Mouse (Mus musculus) embryo, embryonic 9.5 days (tissue): ENCODE data around the gene Ero1l.

Source experiments
- DNase-seq: peaks from one replicate; pipeline ENCODE4 v3.0.0-alpha.2; 2017; ENCODE audit errors: extremely low spot score

The Ero1l gene

DNA sequence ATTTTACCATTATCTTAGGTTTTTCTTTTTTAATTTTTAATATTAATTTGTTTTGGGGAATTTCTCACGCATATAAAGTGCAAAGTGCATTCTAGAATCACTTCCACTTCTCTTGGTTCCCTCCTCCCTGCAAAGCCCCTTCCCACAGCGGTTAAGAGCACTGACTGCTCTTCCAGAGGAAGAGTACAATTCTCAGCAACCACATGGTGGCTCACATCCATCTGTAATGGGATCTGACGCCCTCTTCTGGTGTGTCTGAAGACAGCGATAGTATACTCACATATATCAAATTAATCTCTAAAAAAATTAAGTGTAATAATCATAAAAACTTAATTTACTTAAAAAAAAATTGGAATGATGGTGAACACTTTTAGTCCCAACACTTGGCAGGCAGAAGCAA lies 14.2 kb downstream of the Ero1l start:
- no peak for DNase-seq

DNA sequence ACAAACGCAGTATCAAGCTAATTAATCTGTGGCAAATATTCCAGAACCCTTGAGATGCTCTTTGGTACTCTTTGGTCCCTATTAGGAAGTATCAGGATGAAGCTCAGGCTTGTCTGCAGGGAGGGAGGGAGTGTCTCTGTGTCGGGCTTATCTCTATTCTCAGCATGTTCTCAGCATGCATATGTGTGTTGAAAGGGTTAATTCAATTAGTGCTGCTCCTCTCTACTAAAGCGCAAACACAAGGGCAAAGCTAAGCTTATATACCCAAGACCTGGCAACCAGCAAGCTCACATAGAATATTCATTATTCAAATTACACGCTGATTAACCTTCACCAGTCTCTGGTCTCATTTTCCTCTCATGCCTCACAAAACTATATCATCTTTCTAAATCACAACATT lies 14.6 kb downstream of the Ero1l start:
- no peak for DNase-seq

DNA sequence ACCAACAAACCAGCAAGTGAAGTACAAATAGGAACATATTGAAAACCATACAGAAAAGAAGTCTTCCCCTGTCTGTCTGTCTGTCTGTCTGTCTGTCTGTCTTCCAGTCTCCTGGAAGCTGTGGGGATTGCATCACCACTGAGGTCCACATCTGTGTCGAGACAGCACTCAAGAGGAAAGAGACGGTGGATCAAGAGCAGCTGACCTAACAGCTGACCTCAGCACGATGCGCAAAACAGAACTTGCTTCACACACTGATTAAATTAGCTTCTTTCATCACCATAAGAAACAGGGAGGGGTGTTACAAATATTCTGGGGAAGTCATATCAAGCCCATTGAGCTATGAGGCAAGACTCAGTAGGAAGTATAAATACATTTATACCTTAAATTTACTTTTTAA lies 27.0 kb downstream of the Ero1l start:
- DNase-seq = no peak

DNA sequence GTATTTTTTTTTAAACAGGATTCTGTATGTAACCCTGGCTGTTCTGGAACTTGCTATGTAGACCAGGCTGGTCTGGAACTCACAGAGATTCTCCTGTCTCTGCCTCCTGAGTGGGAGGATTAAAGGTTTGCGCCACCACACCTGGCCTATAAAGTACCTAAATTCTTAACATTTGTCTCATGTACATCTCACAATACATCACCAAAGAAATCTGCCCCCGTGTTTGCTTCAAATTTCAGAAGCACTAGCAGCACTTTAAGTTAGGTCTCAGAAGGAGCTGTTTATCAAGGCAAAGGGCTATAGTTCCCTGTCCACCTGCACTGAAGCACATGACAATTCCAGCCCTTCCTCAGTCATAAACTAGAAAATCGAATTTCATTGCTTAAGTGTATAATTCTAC lies 36.5 kb downstream of the Ero1l start:
- DNase-seq = no peak

DNA sequence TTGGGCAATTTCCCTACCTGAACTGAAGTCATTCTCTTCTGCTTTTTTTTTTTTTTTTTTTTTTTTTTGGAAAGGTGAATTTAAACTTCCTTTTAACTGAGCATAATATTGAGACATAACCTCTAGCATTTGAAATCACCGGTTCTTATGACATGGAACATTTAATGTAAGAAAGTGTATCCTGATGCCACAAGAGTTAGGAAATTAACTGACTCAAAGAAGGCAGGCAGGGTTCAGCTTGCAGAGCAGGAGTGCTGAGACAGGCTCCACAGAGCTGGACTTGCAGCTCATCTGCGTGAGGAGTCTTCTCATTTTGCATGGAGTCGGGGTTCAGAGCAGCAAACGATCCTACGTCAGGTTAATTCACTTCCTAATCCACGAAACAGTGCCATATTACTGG lies 42.8 kb downstream of the Ero1l start:
- DNase-seq = no peak

DNA sequence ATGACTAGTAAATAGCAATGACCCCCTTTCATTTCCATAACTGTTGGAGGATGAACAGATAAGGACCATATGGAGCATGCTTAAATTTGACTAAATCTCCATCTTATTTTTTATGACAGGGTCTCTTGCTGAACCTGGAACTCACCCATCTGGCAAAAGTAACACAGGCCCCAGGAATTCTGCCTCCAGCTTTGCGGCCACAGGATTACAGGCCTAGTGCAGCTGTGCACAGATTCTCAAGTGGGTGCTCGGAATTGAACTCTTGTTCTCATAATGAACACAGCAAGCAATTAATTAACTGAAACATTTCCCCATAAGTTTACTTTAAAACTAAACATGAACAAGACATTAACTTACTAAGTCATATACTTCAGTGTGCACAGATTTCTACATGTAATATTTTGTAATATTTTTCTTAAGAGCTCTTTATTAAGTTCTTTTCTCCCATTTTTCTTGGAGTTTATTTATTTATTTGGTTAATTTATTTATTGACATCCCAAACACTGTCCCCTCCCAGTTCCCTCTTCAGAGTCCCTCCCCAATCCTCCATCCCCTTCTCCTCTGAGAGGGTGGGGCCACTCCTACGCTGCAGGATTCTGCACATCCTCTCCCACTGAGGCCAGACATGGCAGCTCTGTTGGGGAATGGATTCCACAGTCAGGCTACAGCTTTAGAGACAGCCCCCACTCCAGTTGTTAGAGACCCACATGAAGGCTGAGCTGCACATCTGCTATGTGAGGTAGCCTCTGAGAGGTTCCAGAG lies 54.6 kb downstream of the Ero1l start:
- DNase-seq = no peak

DNA sequence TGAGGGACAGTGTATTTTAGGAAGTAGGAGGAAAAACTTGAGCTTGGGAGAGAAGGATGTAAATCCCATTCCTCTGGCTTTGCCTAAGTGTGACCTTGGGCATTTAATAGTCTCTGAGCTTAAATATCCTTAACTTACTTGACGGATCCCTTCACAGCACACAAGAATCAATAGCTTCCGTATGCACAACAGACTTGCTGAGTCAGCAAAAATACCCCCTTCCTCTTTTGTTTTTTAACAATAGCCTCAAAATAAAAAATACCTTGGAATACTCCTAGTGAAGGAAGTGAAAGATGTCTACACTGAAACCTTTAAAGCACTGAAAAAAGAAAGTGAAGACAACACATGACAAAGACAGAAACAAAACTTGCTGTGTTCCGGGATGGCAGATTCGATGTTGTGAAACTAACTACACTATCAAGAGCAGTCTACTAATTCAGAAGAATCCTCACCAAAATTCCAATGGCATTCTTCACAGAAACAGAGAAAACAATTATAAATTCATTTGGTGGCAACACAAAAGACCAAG lies 67.0 kb downstream of the Ero1l start:
- DNase-seq = no peak

DNA sequence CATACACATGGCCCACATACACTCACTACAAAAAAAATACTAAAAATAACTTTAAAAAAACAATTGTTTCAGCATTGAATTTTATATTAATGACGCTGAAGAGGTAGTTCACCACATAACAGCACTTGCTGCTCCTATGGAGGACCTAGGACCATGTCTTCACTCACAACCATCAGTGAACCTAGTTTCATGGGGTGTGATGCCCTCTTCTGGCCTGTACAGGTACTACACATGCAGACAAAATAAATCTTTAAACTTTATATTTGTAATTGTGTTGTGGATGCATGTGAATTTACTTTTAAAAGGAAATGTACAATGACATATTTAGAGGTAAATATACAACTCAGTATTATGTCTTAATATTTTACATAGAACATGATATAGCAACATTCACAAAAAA lies 77.0 kb downstream of the Ero1l start:
- DNase-seq = no peak

DNA sequence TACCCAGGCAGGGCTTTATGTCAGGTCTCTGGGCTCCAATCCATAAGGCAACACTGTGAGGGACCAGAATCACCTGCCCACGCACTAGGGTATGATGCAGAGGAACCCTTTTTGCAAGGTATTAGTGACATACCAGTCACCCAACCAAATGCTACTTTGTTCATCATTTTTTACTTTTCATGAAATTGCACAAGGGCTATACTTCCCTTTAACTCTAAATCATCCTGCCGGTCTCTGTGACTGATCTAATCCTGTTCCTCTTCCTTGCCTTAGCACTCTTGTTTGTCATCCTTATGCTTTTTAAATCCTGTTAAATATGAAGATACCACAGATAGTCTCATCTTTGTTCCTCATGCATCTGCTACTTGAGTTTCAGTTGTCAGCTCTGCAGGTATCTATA lies 79.5 kb downstream of the Ero1l start:
- no peak for DNase-seq
